Mouse (Mus musculus) lung, postnatal 0 days (tissue): ENCODE results near the gene Dek. TPM values are rescaled to one million over a fixed set of nuclear protein-coding genes. Genes with fewer than 3 reads are reported as not detected.

Experiments used
- ATAC-seq: fragments of 200-750 bp; cut with Nextera tagmentation; 2 replicates; pipeline ENCODE4 v1.8.0; 2017; ENCODE audit warnings: moderate library complexity
- DNase-seq: peaks from one replicate; pipeline ENCODE4 v3.0.0-alpha.2; 2016; ENCODE audit warnings: low spot score
- H3K27ac ChIP-seq: fragments of 300-500 bp; sonication (generic); 2 replicates; pipeline ENCODE4 v1.5.1; 2014; ENCODE audit warnings: antibody characterized with exemption, mild to moderate bottlenecking, low read length, mixed read lengths
- H3K27me3 ChIP-seq: fragments of 300-500 bp; sonication (generic); replicated peaks from 2 replicates; pipeline ENCODE4 v1.6.1; 2014; ENCODE audit warnings: low read length, mixed read lengths; ENCODE audit not compliant: insufficient read depth
- H3K36me3 ChIP-seq: fragments of 300-500 bp; sonication (generic); 2 replicates; pipeline ENCODE4 v1.6.1; 2014; ENCODE audit warnings: low read length, mixed read lengths; ENCODE audit not compliant: insufficient read depth
- H3K4me1 ChIP-seq: fragments of 300-500 bp; sonication (generic); 2 replicates; pipeline ENCODE4 v1.6.1; 2014; ENCODE audit warnings: antibody characterized with exemption, low read depth, low read length, mixed read lengths; ENCODE audit not compliant: insufficient read depth
- H3K4me2 ChIP-seq: fragments of 300-500 bp; sonication (generic); replicated peaks from 2 replicates; pipeline ENCODE4 v1.6.1; 2014; ENCODE audit warnings: low read depth, mild to moderate bottlenecking, low read length, moderate library complexity, mixed read lengths
- H3K4me3 ChIP-seq: fragments of 300-500 bp; sonication (generic); 2 replicates; pipeline ENCODE4 v1.5.1; 2014; ENCODE audit warnings: low read depth, low read length
- H3K9ac ChIP-seq: fragments of 300-500 bp; sonication (generic); replicated peaks from 2 replicates; pipeline ENCODE4 v1.6.1; 2014; ENCODE audit warnings: low read depth, mild to moderate bottlenecking
- H3K9me3 ChIP-seq: fragments of 300-500 bp; sonication (generic); 2 replicates; pipeline ENCODE4 v1.6.1; 2016; ENCODE audit warnings: low read length, mixed read lengths
- CTCF ChIP-seq: IDR thresholded peaks from 2 replicates; pipeline ENCODE4 v1.5.1; 2016; ENCODE audit warnings: antibody characterized with exemption, mild to moderate bottlenecking
- EP300 ChIP-seq: IDR thresholded peaks from 2 replicates; pipeline ENCODE4 v1.6.1; 2016; ENCODE audit warnings: antibody characterized with exemption, mild to moderate bottlenecking, control low read depth
- WGBS: fragments of 180-500 bp; shearing (Covaris S2); extraction: QIAGEN DNeasy Blood & Tissue Kit; methylation state at CpG from one replicate; pipeline ENCODE4 v1.1.7; 2014; 5-methylcytosine and 5-hydroxymethylcytosine counted together
- polyA plus RNA-seq: library from polyadenylated mRNA; unstranded; fragments of >200 nt; fragmentation: Nextera tagmentation; extraction: Ambion mirVana; gene quantifications from 2 replicates; pipeline ENCODE4 v1.2.1, GENCODE M21; 2015

The Dek gene
- 113 and 126 TPM in 2 replicates for polyA plus RNA-seq

DNA sequence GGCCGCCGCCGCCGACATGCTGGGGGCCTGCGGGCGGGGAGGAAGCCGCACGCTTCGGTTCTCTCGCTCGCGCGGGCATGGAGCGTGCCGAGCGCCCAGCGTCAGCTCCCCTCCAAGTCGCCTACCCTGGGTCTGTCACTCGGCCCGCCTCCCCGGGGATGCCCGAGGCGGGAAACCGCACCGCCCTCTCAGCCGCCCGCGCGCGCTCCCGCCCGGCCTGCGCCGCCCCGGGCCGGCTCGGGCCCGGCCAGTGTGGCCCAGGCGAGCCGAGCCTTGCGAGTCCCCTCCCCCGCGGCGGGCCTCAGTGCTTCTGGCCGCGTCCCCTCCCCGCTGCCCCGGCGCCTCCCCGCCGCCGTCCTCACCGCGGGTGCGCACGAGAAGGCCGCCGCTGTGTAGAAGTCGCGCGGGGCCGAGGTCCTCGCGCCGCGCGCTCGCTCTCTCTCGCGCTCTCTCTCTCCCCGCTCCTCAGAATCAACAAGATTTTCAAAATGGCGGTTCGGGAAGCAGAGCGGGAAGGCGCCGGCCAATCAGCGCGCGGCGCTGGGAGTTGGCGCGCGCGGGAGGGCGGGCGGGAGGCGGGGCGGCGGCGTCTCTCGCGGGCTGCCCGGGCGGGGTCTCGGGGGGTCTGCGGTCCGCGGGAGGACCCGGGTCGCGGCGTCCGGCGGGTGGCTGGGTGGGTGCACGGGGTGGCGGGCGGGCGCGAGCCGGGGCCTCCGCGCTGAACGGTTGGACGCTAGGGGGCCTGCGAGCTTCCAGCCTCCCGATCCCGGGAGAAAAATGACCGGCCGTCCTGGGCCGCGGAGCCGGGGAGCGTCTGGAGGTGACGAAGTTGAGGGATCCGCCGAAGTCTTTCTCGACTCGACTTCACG is at the start of gene Dek:
Gene Dek (minus strand): TSS at position 491 of the 869 bp plus-strand sequence.
- peak; percentile 62 for TF ChIP-seq CTCF
- no peak for TF ChIP-seq EP300
- Histone ChIP-seq H3K27ac (peak within 1 kb of the TSS; percentile 99), H3K4me2 (peak within 1 kb of the TSS; percentile 92), H3K27me3 (no peaks in the 10 kb centered on the region), H3K4me1 (peaks cover 5% of the 10 kb centered on the region; the same call in 1 of the 2 replicates), H3K9me3 (no peaks in the 10 kb centered on the region), H3K36me3 (no peaks in the 10 kb centered on the region), H3K4me3 (peak within 1 kb of the TSS; percentile 90), H3K9ac (peak within 1 kb of the TSS; percentile 89)
- WGBS, result under 1% methylated on average over 66 of the region's 129 CpGs
- ATAC-seq, result peak; percentile 93
- peak; percentile 96 for DNase-seq

DNA sequence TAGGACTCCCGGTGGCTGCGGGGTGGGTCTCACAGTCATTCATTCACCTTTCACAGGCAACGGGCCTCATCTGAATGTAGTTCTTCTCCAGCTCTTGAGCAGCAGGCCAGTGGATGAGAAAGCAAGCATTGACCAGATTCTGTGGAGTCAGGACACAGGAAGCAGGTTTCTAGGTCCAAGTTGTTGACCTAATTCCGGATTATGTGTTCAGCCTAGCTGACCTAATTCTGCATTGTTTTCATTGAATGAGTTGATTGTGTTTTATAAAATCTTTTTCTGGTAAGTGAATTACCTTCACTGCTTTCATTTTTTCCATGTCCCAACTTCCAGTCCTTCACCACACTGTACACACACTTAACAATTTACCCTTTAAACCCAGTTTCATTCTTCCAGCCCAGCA is 48.9 kb upstream of the Dek start:
- H3K4me2 ChIP-seq, result no peak overlapping the region
- H3K4me3 ChIP-seq, result no peak overlapping the region
- no peak for TF ChIP-seq CTCF
- no peak for TF ChIP-seq EP300
- H3K4me1 ChIP-seq, result no peaks in the 10 kb centered on the region
- H3K27me3 ChIP-seq, result no peaks in the 10 kb centered on the region
- ATAC-seq, result no peak
- H3K9me3 ChIP-seq, result no peaks in the 10 kb centered on the region
- no peak overlapping the region for H3K9ac ChIP-seq
- no peaks in the 10 kb centered on the region for H3K36me3 ChIP-seq
- H3K27ac ChIP-seq, result no peak overlapping the region
- 43% methylated on average over 4 of the region's 4 CpGs for WGBS
- DNase-seq, result no peak

DNA sequence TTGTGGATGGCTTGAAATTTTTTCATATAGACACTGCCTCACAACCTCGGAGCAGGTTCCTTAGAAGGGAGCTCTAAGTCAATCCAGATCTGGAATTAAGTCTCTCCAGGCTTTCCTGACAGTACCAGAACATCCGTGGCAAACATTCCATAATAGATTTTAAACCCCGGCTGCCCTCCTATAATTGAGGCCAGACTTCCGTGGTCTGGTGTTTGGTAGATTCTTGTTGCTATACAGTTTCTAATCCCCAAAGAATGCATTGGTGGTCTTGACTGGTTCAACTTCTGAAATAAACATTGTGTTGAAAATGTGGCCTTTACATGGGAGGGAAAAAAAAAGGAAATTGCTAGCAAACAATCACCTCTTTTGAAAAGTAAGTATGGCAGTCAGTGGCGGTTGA is 47.2 kb upstream of the Dek start:
- no peak for DNase-seq
- 73% methylated on average over 5 of the region's 5 CpGs for WGBS

DNA sequence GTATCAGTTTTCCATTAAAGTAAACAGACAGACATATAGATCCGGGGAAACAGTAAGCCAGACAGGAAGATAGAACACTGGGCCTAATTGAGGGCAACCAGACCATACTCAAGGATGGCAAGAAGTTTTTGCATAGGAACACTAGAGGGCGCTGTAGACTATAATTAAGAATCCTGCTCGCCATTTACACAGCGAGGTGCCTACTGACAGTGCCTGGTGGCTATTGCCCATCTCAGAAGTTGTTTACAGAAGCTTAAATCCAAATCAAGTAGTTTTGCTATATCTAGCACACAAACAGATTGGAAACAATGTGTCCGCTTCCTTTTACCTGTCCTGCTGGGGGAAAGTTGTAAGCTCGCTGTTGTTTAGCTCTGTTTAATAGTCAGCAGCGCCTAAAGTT is 46.4 kb upstream of the Dek start:
- TF ChIP-seq EP300 (no peak), CTCF (peak; percentile 84)
- Histone ChIP-seq H3K36me3 (no peaks in the 10 kb centered on the region), H3K27me3 (no peaks in the 10 kb centered on the region), H3K4me3 (no peak overlapping the region), H3K27ac (no peak overlapping the region), H3K4me1 (no peaks in the 10 kb centered on the region), H3K9me3 (no peaks in the 10 kb centered on the region), H3K4me2 (no peak overlapping the region), H3K9ac (no peak overlapping the region)
- peak; percentile 86 for DNase-seq
- ATAC-seq, result peak; percentile 67
- WGBS, result 35% methylated on average over 7 of the region's 7 CpGs

More for the DNA sequence above, 47.2 kb upstream of the Dek start:
- no peak for TF ChIP-seq EP300
- TF ChIP-seq CTCF, result no peak
- Histone ChIP-seq H3K4me3 (no peak overlapping the region), H3K9ac (no peak overlapping the region), H3K36me3 (no peaks in the 10 kb centered on the region), H3K4me2 (no peak overlapping the region), H3K27ac (no peak overlapping the region), H3K27me3 (no peaks in the 10 kb centered on the region), H3K9me3 (no peaks in the 10 kb centered on the region), H3K4me1 (no peaks in the 10 kb centered on the region)
- no peak for ATAC-seq

DNA sequence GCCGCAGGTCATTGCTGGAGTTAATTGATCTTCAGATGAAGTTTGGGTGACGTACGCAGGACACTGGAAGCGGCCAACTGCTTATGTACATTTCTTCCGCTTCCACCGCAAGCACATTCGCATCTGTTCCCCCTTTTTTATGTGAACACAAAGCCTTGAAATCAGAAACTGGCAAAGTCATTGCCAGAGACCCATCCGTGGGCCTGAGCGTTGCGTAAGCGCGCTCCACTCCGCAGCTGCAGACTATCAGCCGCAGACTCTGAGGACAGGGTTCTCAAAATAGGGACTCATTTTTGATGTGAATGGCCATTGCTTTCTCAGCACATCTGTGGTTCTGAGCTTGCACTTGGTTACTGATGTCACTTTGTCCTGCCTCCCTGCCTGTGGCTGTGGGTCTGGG is 45.1 kb upstream of the Dek start:
- H3K4me3 ChIP-seq, result no peak overlapping the region
- ATAC-seq, result peak; percentile 69

DNA sequence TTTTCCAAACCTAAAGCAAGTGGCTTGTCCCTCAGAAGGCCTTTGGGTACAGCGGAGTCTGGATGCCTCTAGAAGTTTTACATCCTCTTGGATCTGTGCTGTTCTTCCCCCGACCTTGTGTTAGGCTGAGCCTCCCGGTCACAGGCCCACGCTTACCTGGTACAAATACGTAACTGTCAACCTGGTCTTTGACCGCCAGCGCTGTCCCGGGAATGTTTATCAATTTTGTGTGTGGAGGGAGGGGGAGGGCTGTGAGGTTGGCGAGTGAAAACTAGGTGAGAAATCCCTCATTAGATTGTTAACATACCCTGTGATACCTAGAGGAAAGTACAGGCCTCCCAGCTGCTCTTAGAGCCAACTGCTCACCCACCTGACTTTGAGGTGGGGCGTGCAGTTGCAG is 44.0 kb upstream of the Dek start:
- TF ChIP-seq CTCF (no peak), EP300 (no peak)
- H3K27me3 ChIP-seq, result no peaks in the 10 kb centered on the region
- WGBS, result 82% methylated on average over 10 of the region's 10 CpGs
- no peak overlapping the region for H3K4me2 ChIP-seq
- no peak overlapping the region for H3K9ac ChIP-seq
- no peaks in the 10 kb centered on the region for H3K36me3 ChIP-seq
- H3K27ac ChIP-seq, result no peak overlapping the region
- no peak overlapping the region for H3K4me3 ChIP-seq
- no peak for DNase-seq
- H3K9me3 ChIP-seq, result no peaks in the 10 kb centered on the region
- ATAC-seq, result no peak
- no peaks in the 10 kb centered on the region for H3K4me1 ChIP-seq

More for the DNA sequence above, 45.1 kb upstream of the Dek start:
- Histone ChIP-seq H3K9ac (no peak overlapping the region), H3K4me1 (no peaks in the 10 kb centered on the region), H3K36me3 (no peaks in the 10 kb centered on the region), H3K4me2 (no peak overlapping the region), H3K27me3 (no peaks in the 10 kb centered on the region), H3K27ac (no peak overlapping the region), H3K9me3 (no peaks in the 10 kb centered on the region)
- DNase-seq, result peak; percentile 62
- TF ChIP-seq EP300, result no peak
- TF ChIP-seq CTCF, result no peak
- 74% methylated on average over 14 of the region's 14 CpGs for WGBS
